Mouse (Mus musculus) liver, postnatal 0 days (tissue): Measurements from ENCODE around the gene Gpr176.

Experiments
- CTCF ChIP-seq: sonication (generic); IDR thresholded peaks from 2 replicates; pipeline ENCODE4 v1.5.1; 2016; ENCODE audit warnings: antibody characterized with exemption, low read depth
- EP300 ChIP-seq: IDR thresholded peaks from 2 replicates; pipeline ENCODE4 v1.6.1; 2016; ENCODE audit warnings: antibody characterized with exemption, low read depth, mild to moderate bottlenecking

GRCm38 (mm10) chr2:118399751-118400150, 26.5 kb upstream of the Gpr176 start:
- TF ChIP-seq CTCF = no peak
- no peak for TF ChIP-seq EP300
